Mouse (Mus musculus): ENCODE measurements around the gene Mtus2. TPM values are rescaled to one million over a fixed set of nuclear protein-coding genes. Genes with fewer than 3 reads are reported as not detected.
A peak's percentile ranks its signal among the peaks of the same experiment; 100 is the strongest.

Mtus2 gene
- total RNA-seq, 1 experiment from 2014 or later: 8.9 TPM

GRCm38 (mm10) chr5:148071800-148072199 is 114.7 kb downstream of the Mtus2 start:
- ATAC-seq (replicated peaks in 1 of 2; ENCODE audit: insufficient read depth in 1 of 2, low FRiP score in 2 of 2, low TSS enrichment in 1 of 2, low read depth in 1 of 2, poor library complexity in 2 of 2, severe bottlenecking in 2 of 2): 0 out of 4 replicates have a peak, but pooled peaks of 1 of the 2 experiments have one; percentile 56

GRCm38 (mm10) chr5:148073461-148073860 is 116.3 kb downstream of the Mtus2 start:
- no peak for ATAC-seq (replicated peaks in 1 of 2; ENCODE audit: insufficient read depth in 1 of 2, low FRiP score in 2 of 2, low TSS enrichment in 1 of 2, low read depth in 1 of 2, poor library complexity in 2 of 2, severe bottlenecking in 2 of 2)

GRCm38 (mm10) chr5:148079732-148080131 is 122.6 kb downstream of the Mtus2 start:
- no peak for ATAC-seq (replicated peaks in 1 of 2; ENCODE audit: insufficient read depth in 1 of 2, low FRiP score in 2 of 2, low TSS enrichment in 1 of 2, low read depth in 1 of 2, poor library complexity in 2 of 2, severe bottlenecking in 2 of 2)

DNA sequence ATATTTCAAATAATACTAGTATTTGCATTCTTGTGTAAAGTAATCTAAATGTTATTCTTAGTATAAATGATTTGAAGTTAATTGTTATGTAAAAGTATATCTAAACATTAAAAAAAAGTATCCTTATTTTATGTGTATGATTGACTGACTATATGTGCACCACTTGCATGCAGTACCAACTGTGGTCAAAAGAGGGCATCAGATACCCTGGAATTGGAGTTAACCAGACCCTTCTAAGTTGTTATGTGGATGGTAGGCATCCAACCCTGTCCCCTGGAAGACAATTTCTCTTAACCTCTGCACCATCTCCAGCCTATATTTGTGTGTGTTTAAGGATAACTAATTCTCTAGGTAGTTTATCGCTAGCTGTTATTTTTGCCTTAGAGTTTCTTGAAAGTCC is 126.4 kb downstream of the Mtus2 start:
- ATAC-seq (replicated peaks in 1 of 2; ENCODE audit: insufficient read depth in 1 of 2, low FRiP score in 2 of 2, low TSS enrichment in 1 of 2, low read depth in 1 of 2, poor library complexity in 2 of 2, severe bottlenecking in 2 of 2): no peak

DNA sequence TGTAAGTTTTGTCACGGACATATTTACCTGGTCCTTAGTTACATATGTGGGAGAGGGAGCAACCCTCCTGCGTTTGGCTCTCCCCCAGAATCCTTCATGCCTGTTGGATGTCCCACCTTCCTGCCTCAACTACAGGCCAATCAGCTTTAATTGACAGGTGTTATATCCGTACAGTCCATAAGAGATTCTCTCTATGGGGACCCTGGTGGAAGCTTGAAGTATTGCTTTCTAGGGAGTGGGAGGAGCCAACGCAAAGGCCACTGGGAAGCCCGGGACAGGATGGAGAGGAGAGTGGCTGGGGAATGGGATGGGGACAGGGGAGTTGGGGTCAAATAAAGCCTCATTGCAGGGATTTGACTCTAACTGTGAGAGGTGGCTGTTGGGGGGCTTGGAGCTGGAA is 127.6 kb downstream of the Mtus2 start:
- ATAC-seq (replicated peaks in 1 of 2; ENCODE audit: insufficient read depth in 1 of 2, low FRiP score in 2 of 2, low TSS enrichment in 1 of 2, low read depth in 1 of 2, poor library complexity in 2 of 2, severe bottlenecking in 2 of 2): no peak

DNA sequence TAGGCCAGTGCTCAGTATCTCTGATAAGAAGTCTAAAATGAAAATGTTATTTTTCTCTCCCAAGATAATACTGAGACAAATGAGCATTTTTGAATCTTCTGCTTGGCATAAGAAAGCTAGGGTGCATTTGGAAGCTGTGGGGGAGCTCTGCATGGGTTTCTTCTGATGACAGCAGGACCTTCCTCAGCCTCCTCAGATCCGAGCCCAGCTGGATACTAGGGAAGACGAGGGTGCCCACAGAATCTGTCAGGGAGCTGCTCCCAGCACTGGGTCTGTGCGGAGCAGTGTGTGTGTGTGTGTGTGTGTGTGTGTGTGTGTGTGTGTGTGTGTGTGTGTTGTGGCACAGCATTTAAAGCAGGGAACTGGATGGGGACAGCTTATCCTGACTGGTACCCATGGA is 130.7 kb downstream of the Mtus2 start:
- no peak for ATAC-seq (replicated peaks in 1 of 2; ENCODE audit: insufficient read depth in 1 of 2, low FRiP score in 2 of 2, low TSS enrichment in 1 of 2, low read depth in 1 of 2, poor library complexity in 2 of 2, severe bottlenecking in 2 of 2)

DNA sequence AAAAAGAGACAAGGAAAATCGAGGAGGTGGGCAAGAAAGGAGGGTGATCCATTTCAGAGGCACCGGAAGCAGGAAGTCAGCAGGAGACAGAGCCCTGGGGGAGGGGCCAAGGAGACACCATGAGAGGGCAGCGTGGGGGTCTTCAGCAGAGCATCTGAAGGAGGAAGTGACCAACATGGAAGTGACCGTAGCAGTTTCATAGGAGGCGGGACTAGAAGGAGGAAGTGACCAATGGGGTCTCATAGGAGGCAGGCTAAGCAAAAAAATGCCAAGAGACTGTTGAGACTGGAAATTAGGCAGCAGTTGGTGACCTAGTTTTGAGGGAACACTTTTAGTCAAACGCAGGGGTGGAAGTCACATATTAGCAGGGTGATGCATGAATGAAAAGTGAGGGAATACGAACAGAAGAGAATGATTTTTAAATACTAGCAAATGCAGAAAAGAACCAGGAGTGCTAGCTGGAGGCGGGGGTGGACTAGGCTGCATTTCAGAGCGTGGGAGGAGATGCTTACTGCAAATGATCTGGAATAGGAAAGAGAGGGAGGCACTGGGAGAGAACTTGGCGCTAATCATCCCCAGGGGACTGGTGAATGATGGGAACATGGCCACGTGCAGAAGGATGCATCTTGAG is 133.2 kb downstream of the Mtus2 start:
- ATAC-seq (replicated peaks in 1 of 2; ENCODE audit: insufficient read depth in 1 of 2, low FRiP score in 2 of 2, low TSS enrichment in 1 of 2, low read depth in 1 of 2, poor library complexity in 2 of 2, severe bottlenecking in 2 of 2): no peak

GRCm38 (mm10) chr5:148094640-148095039 is 137.5 kb downstream of the Mtus2 start:
- no peak for ATAC-seq (replicated peaks in 1 of 2; ENCODE audit: insufficient read depth in 1 of 2, low FRiP score in 2 of 2, low TSS enrichment in 1 of 2, low read depth in 1 of 2, poor library complexity in 2 of 2, severe bottlenecking in 2 of 2)

DNA sequence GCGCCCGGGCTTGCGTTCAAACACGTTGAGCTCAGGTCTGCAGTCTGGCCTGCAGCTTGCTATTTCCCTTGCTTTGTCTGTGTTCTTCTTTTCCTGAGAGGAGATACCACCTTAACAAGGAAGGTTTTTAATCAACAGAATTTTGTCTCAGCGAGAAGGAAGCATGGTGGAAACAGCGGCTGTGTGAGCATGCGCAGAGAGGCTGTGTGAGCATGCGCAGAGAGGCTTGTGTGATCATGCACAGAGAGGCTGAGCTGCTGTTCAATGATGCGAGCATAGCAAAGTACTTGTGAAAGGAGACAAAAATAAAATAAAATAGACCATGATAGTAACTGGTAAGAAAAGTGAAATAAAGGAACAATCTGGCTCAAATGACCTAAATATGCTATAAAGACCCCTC is 142.2 kb downstream of the Mtus2 start:
- ATAC-seq (replicated peaks in 1 of 2; ENCODE audit: insufficient read depth in 1 of 2, low FRiP score in 2 of 2, low TSS enrichment in 1 of 2, low read depth in 1 of 2, poor library complexity in 2 of 2, severe bottlenecking in 2 of 2): no peak

GRCm38 (mm10) chr5:148107324-148107723 is 150.2 kb downstream of the Mtus2 start:
- no peak for ATAC-seq (replicated peaks in 1 of 2; ENCODE audit: insufficient read depth in 1 of 2, low FRiP score in 2 of 2, low TSS enrichment in 1 of 2, low read depth in 1 of 2, poor library complexity in 2 of 2, severe bottlenecking in 2 of 2)

DNA sequence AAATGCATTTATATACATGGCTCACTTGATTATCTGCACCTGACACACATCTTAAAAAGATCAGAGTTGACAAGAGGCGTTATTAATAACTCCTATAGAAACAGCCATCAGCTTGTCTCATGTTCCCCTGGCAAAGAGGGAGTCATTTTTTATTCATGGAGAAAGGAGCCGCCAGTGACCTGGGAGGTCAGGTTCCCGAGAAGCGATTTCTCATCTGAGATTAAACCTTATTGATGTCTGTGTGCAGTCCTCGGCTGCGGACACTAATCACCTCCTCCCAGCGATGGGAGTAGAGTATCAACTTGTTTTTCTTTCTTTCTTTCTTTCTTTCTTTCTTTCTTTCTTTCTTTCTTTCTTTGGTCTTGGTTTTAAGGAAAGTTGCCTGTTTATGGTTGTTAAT is 150.8 kb downstream of the Mtus2 start:
- no peak for ATAC-seq (replicated peaks in 1 of 2; ENCODE audit: insufficient read depth in 1 of 2, low FRiP score in 2 of 2, low TSS enrichment in 1 of 2, low read depth in 1 of 2, poor library complexity in 2 of 2, severe bottlenecking in 2 of 2)

DNA sequence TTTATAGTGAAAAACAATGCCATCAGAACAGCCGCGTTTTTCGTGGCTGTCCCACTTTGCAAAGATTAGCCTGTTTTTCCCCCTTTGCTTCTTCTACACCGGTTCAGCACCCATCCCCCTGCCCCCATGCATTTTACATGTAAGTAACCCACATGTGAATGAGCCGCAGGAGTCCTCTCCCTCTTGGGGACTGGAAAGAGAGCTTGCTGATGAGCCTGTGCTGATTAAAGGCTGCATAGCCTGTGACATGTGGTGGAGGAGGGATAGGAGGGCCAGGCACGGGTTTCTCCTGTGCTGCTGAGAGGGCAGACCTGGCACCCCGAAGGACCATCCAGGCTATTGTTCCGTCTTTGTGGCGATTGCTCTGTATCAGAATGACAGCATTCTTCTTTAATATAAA is 151.2 kb downstream of the Mtus2 start:
- ATAC-seq (replicated peaks in 1 of 2; ENCODE audit: insufficient read depth in 1 of 2, low FRiP score in 2 of 2, low TSS enrichment in 1 of 2, low read depth in 1 of 2, poor library complexity in 2 of 2, severe bottlenecking in 2 of 2): no peak

GRCm38 (mm10) chr5:148115207-148115817 is 158.2 kb downstream of the Mtus2 start:
- no peak for ATAC-seq (replicated peaks in 1 of 2; ENCODE audit: insufficient read depth in 1 of 2, low FRiP score in 2 of 2, low TSS enrichment in 1 of 2, low read depth in 1 of 2, poor library complexity in 2 of 2, severe bottlenecking in 2 of 2)

DNA sequence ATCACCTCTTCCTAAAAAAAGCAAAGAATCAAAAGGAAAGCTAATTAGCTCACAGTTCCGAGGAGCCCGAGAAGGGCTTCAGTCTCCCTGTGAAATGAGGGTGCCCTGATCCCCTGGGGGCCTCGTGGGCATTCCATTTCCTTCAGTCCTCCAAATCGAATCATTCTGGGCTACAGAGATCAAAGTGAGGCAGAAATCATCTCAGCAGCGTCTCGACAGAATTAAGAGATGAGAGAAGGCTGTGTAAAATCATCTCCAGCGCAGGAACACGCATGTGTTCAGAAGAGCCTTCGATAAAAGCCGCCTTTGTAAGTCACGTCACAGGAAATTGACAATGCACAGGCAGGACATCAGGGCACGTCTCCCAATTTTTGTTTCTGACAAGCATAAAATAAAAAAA is 167.2 kb downstream of the Mtus2 start:
- ATAC-seq (replicated peaks in 1 of 2; ENCODE audit: insufficient read depth in 1 of 2, low FRiP score in 2 of 2, low TSS enrichment in 1 of 2, low read depth in 1 of 2, poor library complexity in 2 of 2, severe bottlenecking in 2 of 2): no peak

DNA sequence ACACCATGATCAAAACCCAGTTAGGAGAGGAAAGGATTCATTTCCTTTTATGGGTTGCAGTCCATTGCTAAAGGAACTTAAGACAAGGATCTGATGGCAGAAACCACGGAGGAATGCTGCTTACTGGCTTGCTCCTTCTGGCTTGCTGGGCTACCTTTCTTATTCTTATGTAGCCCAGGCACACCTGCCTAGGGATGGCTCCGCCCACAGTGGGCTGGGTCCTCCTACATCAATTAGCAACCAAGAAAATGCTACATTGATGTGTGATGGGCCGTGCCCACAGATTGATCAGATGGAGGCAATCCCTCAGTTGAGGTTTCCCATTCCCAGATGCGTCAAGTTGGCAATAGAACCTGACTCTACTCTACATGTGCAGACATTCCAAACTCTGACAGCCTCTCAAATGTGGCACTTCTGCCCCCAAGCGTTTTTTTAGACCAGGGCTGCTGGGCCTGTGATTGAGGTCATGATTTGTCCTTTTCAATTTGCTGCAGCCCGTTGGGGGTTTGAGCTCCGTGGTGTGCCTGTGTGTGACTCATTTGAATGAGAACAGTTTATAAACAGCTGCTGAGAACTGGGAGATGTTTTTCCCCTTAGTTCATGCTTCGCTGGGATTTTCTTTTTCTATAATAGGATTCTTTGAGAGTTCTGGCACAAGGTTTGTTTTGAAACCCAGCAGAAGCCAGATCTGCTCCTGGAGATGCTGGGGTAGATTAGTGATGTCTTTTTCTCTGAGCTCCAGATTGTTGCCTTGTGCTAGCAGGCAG is 173.8 kb downstream of the Mtus2 start:
- ATAC-seq (replicated peaks in 1 of 2; ENCODE audit: insufficient read depth in 1 of 2, low FRiP score in 2 of 2, low TSS enrichment in 1 of 2, low read depth in 1 of 2, poor library complexity in 2 of 2, severe bottlenecking in 2 of 2): no peak

GRCm38 (mm10) chr5:148131458-148132131 is 174.5 kb downstream of the Mtus2 start:
- no peak for ATAC-seq (replicated peaks in 1 of 2; ENCODE audit: insufficient read depth in 1 of 2, low FRiP score in 2 of 2, low TSS enrichment in 1 of 2, low read depth in 1 of 2, poor library complexity in 2 of 2, severe bottlenecking in 2 of 2)

DNA sequence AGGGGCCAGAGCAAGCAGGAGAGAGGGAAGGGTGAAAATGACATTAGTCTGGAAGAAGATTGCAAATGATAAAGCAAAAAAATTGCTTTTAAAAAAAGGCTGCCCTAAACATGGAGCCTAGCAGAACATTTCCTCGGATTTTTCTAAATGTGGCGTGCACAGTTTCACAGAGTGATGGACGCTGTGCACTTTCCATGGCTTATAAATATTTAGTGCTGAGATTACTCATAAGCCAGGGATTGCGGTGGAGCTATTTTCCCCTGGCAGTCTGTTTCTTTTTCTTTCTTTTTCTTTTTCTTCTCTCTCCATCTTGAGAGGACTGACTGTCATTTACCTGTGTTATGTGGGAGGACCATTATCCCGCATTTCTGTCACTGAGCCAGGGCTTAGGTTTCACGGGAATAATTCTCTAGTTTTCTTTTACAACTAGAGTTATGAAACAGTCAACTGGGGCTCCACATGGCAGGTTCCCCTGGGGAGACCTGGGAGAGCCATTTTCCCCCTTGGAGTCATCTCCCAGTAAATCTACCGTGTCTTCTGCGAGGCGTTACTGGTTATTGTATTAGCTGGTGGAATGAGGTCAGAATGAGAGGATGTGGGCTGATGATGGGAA is 176.4 kb downstream of the Mtus2 start:
- ATAC-seq (replicated peaks in 1 of 2; ENCODE audit: insufficient read depth in 1 of 2, low FRiP score in 2 of 2, low TSS enrichment in 1 of 2, low read depth in 1 of 2, poor library complexity in 2 of 2, severe bottlenecking in 2 of 2): no peak

- ATAC-seq (replicated peaks in 1 of 2; ENCODE audit: insufficient read depth in 1 of 2, low FRiP score in 2 of 2, low TSS enrichment in 1 of 2, low read depth in 1 of 2, poor library complexity in 2 of 2, severe bottlenecking in 2 of 2): no peak
Measured at GRCm38 (mm10) chr5:148141662-148142061, 184.5 kb downstream of the Mtus2 start.

Data from hematopoietic stem cell, adult 5-6 weeks (primary cell).